Mouse (Mus musculus): ENCODE measurements around the gene Chst12.

Gene Chst12

DNA sequence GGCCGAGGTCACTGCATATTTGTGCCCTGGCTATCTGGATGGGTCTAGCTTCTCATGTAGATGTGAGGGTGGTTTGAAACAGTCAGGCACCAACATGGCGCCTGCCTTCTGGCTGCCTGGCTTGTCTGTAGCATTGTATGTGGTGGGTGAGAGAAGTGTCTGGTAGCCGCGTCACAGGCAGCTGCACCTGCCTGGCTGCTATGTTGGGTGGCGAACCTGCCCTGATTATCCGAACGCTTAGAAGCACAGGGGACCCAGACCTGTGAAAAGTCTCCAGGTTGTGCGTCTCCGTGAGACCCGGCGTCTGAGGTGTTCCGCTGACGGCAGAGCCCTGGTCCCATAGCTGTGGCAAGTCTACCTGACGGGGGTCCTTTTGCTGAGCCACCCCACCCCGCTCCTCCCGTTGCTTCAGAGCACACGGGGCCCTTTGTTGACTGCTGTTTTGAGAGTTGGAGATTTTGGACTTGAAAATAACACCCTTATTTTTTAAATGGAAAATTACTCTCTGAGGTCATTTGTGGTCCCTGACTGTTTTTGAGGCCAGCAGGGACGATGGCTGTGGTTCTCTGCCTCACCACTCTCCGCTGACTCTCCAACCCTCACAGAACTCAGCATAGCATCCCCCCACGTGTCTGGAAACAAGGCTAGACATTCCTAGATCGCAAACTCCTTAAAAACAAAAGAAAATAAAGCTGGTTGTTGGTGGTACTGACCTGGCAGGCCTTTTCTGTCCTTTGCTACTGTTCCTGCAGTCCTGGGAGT is 12.0 kb downstream of the Chst12 start:
- no peak for DNase-seq (ENCODE audit: low spot score in 2 of 2)

DNA sequence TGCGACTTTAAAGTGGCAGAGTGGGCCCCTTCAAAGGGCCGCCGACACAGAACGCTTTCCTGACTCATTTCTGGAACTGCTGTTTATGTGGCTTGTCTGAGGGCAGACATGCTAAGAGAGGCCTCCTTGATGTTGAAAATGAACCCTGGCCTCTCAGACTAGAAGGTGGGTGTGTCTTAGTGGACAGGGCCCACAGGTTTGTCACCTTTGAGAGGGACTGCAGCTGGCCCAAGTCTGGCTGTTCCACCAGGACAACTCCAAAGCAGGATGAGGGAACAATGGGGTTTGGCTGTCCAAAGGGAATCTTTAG is 12.5 kb downstream of the Chst12 start:
- DNase-seq (ENCODE audit: low spot score in 2 of 2) = no peak

DNA sequence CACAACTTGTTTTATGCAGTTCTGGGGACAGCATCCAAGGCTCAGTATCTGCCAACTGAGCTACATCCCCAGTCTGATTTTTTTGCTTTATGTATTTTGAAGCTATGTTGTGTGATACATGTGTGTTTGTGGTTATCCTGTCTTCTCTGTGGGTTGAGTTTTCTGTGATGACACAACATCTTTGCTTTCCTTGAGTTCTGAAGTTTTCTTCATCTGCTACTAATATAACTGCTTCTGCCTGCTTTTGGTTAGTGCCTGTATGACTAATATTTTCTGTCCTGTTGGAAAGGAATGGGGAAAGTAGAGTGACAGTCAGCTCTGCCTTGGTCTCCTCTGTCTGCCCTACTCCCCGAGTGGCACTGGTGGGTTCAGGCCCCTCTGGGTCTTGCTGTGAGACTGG is 15.8 kb downstream of the Chst12 start:
- DNase-seq (ENCODE audit: low spot score in 2 of 2) = no peak

DNA sequence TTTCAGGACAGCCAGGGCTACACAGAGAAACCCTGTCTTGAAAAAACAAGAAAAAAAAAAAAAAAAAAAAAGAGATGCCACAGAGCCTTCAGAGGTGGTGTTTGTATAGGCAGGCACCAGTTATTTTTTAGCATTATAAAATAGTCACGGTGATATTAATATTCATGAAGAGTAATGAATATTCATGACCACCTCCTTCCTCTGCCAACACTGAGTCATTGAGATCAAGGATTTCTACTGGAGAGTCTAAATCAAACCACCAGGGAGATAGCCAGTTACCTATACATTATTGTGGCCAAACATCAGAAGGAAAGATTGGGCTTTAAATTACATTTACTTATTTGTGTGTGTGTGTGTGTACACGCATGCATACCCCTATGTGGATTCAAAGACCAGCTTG is 21.4 kb downstream of the Chst12 start:
- DNase-seq (ENCODE audit: low spot score in 2 of 2) = no peak

DNA sequence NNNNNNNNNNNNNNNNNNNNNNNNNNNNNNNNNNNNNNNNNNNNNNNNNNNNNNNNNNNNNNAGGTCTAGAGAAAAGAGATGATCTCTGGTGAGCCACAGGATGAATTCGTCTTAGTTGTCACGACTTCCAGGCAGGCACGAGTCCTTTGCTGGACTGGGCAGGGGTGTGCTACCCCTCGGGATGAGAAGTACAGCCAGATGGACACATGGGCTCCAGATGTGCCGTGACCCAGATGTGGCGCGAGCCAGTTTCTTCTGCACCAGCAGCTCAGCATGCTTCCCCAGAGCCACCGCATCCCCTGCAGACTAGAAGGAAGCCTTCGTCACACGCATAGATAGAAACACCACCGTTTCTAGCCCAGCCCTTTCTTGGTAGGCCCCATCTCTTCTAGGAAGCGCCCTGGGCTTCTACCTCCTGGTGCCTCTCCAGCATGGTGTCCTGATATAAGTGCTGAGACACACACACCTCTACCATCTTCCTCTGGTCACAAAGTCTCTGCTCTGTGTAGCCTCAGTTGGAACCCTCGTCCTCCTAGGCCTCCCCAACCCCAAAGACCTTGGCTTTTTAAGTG is 32.8 kb downstream of the Chst12 start:
- DNase-seq (ENCODE audit: low spot score in 2 of 2) = no peak

DNA sequence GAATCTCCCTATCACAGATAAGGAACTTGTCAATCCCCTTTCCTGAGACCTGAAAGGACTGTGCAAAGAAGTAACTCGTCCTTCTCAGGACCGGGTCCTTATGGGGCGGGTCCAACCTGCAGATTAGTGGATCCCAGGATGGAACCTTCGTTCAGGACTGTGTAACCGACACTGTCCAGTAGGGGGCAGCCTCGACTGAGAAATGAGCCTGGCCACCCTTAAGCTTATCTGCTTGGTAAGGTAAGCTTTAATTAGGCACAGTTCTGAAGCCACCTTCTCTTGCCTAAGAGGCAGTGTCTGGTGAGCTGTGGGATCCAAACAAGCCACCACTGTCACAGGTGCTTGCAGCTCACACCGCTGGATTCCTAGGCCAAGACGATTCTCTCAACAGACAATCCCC is 34.8 kb downstream of the Chst12 start:
- DNase-seq (ENCODE audit: low spot score in 2 of 2) = peak in 1 of 2 experiments; percentile 78

DNA sequence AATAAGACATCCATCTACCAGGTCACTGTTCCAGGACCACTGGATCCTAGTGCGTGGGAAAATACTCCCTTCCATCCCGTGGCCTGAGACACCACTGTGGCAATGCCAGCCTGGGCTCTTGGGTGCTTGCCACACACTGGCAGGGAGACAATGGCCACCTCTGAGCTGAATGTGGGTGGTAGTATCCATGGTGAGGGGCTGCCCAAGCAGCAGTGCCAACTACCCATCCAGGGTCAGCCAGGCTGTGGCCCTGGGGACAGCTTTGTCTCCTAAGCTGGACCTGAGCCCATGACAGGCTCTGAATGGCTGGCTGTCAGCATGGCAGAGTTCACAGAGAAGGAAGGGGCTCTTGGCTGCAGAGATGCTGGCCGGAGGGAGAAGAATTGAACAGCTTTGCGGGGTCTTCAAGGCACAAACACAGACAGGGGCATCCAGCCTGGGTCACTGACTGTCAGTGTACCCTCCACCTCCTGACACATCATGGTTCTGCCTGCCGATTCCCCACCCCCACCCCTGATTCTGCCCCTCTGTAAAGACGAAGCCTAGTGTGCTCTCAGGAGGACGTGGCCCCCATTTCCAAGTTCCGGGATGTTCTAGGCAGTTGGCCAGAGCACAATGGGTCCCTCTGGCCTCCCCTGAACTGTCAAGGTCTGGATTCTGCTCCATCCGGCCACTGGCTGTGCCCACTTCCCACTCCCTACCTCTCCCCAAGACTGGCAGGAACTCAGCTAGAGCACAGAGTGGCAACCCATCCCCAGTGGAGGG is 37.6 kb downstream of the Chst12 start:
- DNase-seq (ENCODE audit: low spot score in 2 of 2) = peak in 1 of 2 experiments; percentile 67

DNA sequence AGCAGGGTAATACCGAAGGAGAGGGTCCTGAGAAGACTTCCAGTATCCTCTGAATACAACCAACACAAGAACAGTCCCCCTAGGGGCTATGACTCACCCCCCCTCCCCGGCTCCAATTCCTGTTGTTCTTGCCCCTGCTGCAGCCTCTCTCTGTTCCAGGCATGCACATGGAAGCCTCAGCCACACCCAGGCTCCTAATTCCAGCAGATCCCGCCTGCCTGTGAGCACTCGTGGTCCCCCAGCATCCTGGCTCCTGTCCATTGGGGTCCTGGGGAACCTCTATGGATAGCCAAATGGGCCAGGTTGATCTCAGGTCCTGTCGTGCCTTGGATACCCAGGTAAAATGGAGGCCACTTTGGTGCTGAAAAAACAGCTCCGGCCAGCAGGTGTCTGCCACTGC is 40.3 kb downstream of the Chst12 start:
- no peak for DNase-seq (ENCODE audit: low spot score in 2 of 2)

DNA sequence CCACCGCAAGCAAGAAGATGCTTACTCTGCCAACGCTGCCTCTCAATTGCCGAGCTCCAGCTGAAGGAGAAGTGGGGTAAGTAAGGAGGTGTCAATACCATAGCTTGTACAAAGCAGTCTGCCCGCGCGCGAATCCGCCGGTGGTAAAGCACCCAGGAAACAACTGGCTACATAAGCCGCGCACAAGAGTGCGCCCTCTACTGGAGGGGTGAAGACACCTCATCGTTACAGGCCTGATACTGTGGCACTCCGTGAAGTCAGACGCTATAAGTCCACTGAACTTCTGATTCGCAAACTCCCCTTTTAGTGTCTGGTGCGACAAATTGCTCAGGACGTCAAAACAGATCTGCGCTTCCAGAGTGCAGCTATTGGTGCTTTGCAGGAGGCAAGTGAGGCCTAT is 41.0 kb downstream of the Chst12 start:
- DNase-seq (ENCODE audit: low spot score in 2 of 2) = no peak

DNA sequence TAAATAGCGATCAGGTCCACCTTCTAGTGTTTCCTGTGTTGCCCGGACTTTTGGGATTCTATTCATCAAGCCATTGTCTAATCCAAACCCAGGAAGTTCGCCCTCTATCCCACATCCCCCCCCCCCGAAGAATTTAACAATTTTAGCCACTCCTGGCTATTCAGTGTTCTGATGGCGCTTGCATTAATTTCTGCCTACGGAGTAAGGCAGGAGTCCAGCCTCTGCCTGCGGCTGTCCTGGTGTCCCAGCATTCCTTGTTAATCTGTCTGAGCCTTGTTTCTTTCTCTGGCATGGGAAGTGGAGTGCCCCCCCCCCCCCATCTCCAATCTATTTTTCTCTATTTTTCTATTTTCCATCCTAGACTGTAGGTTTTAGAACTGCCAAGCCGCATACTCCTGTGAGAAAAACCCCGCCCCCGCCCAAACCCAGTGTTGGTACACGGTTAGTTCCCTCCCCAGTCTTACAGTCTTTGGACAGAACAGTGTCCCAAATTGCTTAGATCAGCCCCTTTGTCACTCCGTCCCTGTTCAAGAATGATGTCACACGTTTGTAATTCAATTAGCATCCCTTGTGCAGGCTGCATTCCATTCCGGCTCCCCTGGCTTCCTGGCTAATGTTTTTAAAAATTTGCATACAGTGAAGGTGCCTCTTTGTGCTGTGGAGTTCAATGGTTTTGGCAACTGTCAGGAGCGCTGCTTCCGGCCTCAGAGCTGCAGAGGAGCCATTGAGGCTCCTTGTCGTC is 44.1 kb downstream of the Chst12 start:
- peak in 1 of 2 experiments; percentile 50 for DNase-seq (ENCODE audit: low spot score in 2 of 2)

DNA sequence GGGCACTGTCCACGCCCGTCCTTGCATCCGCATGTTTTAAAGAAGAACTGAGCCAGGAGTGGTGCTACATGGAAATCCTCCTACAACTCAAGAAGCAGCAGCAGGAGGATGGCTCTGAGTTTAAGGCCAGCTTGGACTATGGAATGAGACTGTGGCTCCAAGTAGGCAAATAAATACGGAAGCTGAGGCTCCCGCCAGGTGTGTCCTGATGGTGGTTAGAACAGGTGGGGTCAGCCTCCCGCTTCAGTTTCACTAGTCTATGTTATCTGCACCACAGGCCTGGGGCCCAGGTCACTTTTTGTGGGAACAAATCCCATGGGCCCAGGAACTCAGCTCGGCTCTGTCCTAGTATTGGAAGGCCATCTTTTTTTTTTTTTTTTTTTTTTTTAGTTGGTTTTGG is 48.4 kb downstream of the Chst12 start:
- no peak for DNase-seq (ENCODE audit: low spot score in 2 of 2)

DNA sequence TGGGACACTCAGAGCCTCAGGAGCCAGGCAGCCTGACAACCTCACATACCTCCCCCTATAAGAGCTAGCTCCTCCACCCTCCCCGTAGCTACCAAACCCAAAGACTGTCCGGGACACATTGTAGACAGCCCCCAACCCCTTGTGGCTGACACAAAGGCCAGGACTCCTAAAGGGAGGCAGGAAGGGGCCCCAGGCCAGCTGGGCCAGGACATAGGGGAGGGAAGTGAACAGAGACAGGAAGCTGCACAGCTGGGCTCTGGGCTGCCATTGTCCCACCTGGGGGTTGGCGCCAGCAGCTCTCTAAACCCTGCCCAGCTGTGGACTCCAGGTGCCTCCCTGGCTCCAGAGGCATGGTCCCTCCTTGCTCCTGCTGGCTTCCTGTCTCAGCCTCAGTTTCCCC is 51.5 kb downstream of the Chst12 start:
- DNase-seq (ENCODE audit: low spot score in 2 of 2) = no peak

DNA sequence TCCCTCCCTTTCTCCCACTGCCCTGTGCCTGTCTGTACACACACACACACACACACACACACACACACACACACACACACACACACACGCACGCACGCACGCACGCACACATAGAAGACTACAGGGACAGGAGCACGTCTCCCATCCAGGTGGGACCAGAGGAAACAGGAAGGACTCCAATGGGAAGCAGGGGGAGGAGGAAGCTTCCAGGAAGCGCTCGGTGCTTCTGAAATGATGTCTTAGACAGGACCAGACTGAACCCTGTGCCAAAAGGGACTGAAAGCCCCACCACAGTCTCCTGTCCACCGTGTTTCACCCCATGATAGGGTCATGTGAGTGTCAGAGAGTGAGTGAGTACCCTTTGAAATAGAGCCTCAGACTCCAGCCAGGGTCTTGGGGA is 57.3 kb downstream of the Chst12 start:
- no peak for DNase-seq (ENCODE audit: low spot score in 2 of 2)

DNA sequence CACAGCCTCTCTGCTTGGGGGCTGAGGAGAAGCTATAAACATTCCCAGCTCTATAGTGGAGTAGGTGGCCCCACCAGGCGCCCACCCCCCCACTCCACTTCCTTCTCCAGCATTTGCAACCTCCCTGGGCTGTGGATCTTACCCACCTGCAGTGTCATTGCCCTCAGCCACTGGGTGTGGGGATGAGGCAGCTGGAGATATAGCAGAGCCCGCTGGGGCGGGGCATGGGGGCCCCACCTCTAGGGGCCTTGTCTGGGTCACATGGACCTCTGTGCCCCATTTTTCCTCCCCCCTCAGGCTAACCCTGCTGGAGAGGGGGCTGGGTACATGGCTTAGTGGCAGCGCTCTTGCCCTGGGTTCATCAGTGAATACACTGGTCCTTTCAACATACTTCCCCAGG is 59.5 kb downstream of the Chst12 start, which contains the start of gene Grifin:
Grifin (minus strand) TSS at position 176 of the 400 bp plus-strand sequence.
- DNase-seq (ENCODE audit: low spot score in 2 of 2) = no peak

DNA sequence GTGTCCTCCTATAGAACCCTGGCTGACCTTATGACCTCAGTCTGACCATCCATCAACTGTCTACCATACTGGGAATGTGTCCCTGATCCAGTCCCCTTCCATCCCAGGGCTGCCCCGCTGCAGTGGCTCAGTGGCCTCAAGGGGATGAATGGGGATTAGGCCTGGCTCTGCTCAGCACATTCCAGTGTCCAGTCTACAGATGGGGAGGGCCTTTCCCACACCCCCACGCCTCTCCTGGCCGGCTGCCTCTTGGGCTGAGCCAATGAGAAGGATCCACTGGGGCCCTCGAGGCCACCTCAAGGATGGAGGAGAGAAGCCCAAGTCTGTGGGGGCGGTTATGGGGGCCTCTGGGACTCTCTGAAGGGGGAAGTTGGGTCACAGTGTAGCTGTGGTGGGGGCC is 60.1 kb downstream of the Chst12 start:
- peak in 1 of 2 experiments; percentile 31 for DNase-seq (ENCODE audit: low spot score in 2 of 2)

DNA sequence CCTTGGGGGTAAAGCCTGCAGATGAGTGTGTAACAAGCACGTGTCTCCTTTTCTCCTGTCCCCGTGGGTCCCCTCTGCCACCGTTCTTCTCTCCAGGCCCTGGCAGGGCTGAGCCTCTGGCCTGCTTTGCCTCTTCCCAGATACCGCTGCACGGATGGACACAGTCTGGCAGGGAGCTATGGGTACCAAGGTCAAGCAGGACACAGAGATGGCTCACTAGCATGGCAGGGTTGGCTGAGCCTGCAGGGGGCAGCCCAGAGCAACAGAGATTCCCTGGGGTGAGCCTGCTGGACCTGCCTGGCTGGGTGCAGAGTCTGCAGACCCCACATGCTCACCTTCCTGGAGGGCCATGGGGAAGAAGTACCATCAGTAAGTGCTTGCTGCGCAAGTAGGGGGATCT is 60.5 kb downstream of the Chst12 start:
- DNase-seq (ENCODE audit: low spot score in 2 of 2) = peak in 1 of 2 experiments; percentile 48

DNA sequence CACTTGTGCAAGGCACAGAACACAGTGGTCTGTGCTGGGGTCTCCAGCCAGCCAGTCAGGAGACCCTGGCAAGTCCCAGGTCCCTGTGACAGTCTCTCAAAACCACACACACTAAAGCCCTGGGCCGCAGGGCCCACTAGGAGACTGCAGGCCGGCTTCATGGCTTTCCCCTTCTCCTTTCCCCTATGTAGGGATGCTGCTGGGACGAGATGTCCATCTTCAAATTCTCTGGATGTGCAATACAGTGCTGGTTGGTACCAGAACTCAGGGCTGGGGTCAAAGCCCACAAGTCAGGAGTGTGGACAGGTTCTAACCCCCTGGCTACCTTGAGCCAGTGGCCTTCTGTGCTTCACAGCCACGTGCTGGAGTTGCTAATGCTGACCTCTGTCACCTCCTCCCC is 60.9 kb downstream of the Chst12 start:
- no peak for DNase-seq (ENCODE audit: low spot score in 2 of 2)

DNA sequence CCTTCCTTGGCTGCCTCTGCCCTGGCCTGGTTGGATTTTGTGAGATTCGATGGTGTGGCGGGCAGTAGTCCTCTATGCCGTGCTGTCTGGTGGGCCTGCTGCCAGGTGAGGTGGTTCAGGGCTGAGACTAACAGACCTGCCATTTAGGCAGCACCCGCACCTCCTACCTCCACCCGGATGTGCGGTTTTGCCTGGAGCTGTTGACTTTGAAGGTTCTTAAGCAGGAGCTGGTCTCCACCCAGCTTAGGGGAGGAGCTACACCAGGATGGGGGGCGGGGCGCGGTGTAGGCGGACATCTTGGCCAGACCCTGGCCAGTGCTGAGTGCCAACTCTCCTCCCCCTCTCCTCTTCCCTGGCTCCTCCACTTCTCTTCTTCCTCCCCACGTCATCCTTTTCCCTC is 62.0 kb downstream of the Chst12 start:
- no peak for DNase-seq (ENCODE audit: low spot score in 2 of 2)

DNA sequence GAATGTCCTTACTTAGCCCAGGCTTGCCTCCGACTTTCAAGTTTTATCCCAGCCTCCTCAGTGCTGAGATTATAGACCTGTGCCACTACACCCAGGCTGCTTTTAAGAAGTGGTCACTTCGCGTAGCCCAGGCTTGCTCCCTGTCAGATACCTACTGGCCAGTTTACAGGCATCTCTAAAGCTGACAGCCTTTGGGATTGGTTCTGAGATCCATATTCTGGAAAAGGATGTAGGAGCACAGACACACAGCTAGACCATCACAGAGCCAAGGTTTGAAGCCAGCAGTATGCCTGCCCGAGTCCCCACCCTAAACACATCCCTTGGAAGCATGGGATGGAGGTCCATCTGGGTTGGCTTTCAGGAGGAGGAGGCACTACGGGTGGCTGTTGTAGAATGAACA is 62.4 kb downstream of the Chst12 start:
- no peak for DNase-seq (ENCODE audit: low spot score in 2 of 2)

DNA sequence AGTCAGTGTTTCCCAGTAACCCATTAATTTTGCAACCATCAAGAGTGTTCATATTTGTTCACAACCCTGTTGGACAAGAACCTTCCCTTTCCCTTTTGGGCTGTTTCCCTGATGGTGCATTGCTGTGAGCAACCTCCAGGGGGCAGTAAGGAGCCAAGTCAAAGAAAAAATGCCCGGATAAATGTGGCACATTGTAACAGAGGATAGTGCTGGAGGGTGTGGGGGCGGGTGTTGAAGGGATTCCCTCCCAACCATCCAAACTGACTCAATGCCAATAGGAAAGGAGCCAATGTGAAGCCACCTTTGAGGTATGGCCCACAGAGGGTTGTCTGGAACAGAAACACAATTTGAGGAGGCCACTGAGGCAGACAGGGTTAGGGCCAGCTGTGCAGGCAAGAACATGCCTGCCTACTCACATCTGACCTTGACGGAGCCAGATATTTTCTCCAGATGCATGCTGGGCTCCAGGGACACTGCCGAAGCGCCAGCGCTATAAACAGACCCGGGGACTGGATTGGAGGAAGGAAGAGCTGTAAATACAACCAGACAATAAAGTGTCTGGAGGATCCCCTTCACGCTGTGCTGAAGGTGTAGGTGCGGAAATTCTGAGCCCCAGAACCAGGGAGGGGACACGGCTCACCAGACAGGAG is 63.1 kb downstream of the Chst12 start:
- DNase-seq (ENCODE audit: low spot score in 2 of 2) = peak in 1 of 2 experiments; percentile 69

DNA sequence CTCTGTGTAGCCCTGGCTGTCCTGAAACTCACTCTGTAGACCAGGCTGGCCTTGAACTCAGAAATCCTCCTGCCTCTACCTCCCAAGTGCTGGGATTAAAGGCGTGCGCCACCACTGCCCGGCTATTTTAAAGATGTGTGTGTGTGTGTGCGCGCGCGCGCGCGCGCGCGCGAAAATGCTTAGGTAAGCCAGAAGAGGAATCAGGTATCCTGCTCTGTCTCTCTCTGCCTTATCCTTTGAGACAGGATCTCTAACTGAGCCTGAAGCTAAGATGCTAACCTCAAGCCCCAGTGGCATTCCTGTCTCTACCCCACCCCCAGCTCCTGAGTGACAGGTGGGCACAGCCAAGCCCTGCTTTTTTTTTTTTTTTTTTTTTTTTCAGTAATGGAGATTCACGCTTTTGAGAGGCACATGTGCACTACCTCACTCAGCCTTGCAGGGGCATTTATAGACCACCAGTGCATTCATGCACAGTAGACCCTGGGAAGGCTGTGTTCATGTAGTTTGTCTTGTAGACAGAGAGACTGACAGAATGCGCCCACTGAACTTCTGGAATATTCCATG is 63.8 kb downstream of the Chst12 start:
- no peak for DNase-seq (ENCODE audit: low spot score in 2 of 2)
